Mouse (Mus musculus) CH12.LX (cell line): ENCODE measurements around the gene Gm10719. TPM values are rescaled to one million over a fixed set of nuclear protein-coding genes. Genes with fewer than 3 reads are reported as not detected.
"Not testable (repeated sequence)": the region's sequence is repeated elsewhere in the genome, so short reads cannot be mapped to it uniquely, and the experiment has no call there.

ENCODE experiments used
- DNase-seq: peaks from one replicate; pipeline ENCODE4 v3.0.0-alpha.2; 2013; ENCODE audit errors: extremely low read depth
- H3K27ac ChIP-seq: 2 replicates; pipeline ENCODE4 v1.5.1; 2012; ENCODE audit warnings: low read depth, mild to moderate bottlenecking, control low read depth, moderate library complexity; ENCODE audit not compliant: insufficient read depth
- H3K27me3 ChIP-seq: replicated peaks from 2 replicates; pipeline ENCODE3; 2012; ENCODE audit warnings: inconsistent platforms
- H3K36me3 ChIP-seq, 2 experiments: replicated peaks in 1 of 2; 2 replicates each; pipeline versions ENCODE3 to v1.6.1; 2012; ENCODE audit warnings: inconsistent platforms in 1 of 2, low read length in 1 of 2, mild to moderate bottlenecking in 1 of 2, mixed read lengths in 1 of 2, moderate library complexity in 1 of 2; ENCODE audit not compliant: control insufficient read depth in 1 of 2, insufficient read depth in 1 of 2
- H3K4me1 ChIP-seq, 2 experiments: 2 replicates each; pipeline ENCODE4 v1.6.1; 2012; ENCODE audit warnings: inconsistent platforms in 1 of 2, moderate library complexity in 1 of 2; ENCODE audit not compliant: insufficient read depth in 2 of 2, control insufficient read depth in 1 of 2
- H3K4me2 ChIP-seq: 2 replicates; pipeline ENCODE4 v1.6.1; 2012; ENCODE audit warnings: low read depth, mild to moderate bottlenecking, control low read depth; ENCODE audit not compliant: poor library complexity, insufficient read depth, severe bottlenecking
- H3K4me3 ChIP-seq, 3 experiments: fragments of 150-350 bp in 1 of 3; sonication (generic) in 1 of 3; replicated peaks in 1 of 3; 2 replicates each; pipeline versions ENCODE3 to v1.5.1; 2011 to 2012; ENCODE audit warnings: low read depth in 2 of 3, low read length in 2 of 3, mild to moderate bottlenecking in 2 of 3, moderate library complexity in 2 of 3, control low read depth in 1 of 3, improper control_type of control experiment in 1 of 3, inconsistent platforms in 1 of 3, mixed read lengths in 1 of 3; ENCODE audit not compliant: poor library complexity in 1 of 3
- H3K79me2 ChIP-seq: replicated peaks from 2 replicates; pipeline ENCODE4 v1.6.1; 2012; ENCODE audit warnings: mild to moderate bottlenecking, moderate library complexity; ENCODE audit not compliant: control insufficient read depth, poor library complexity, insufficient read depth, severe bottlenecking; ENCODE audit errors: extremely low read depth
- H3K9ac ChIP-seq: 2 replicates; pipeline ENCODE4 v1.6.1; 2012; ENCODE audit warnings: low read depth, mild to moderate bottlenecking, control low read depth, moderate library complexity; ENCODE audit not compliant: insufficient read depth
- H3K9me3 ChIP-seq: replicated peaks from 2 replicates; pipeline ENCODE3; 2012; ENCODE audit warnings: low read length, inconsistent platforms, mixed read lengths
- dilution Hi-C: fragments of 300-500 bp; cut with MboI; formaldehyde crosslinking; loops from 2 replicates; pipeline ENCODE4 v1.14.3; 2020; ENCODE audit warnings: low sequenced_read_pairs; ENCODE audit not compliant: extremely low pct_unique_long_range_greater_than_20kb, extremely low pct_ligation_motif_present
- in situ Hi-C: fragments of 300-500 bp; cut with MboI; formaldehyde crosslinking; loops from 3 replicates; pipeline ENCODE4 v1.14.3; 2019; ENCODE audit warnings: low sequenced_read_pairs, low pct_ligation_motif_present, low pct_unique_long_range_greater_than_20kb, mixed read lengths
- polyA plus RNA-seq: library from polyadenylated mRNA; unstranded; fragments of >175 nt; gene quantifications from 2 replicates; pipeline ENCODE4 v1.2.1, GENCODE M21; 2012; ENCODE audit warnings: low read depth; ENCODE audit not compliant: insufficient read length
- total RNA-seq, 2 experiments: library from RNA; depleted of rRNA; stranded (reverse); fragments of 300-350 nt in 1 of 2; fragments of >200 nt in 1 of 2; gene quantifications; 2 replicates each; pipeline ENCODE4 v1.2.3; 2012 to 2014

The Gm10719 gene
- total and polyA plus RNA-seq, 3 experiments: 1.1 to 1.8 TPM; not detected in 1

- in situ Hi-C loops, dilution Hi-C loops: not testable (repeated sequence)
Observed at GRCm38 (mm10) chr9:3023985-3024648, 6.9 kb downstream of the Gm10719 start.

GRCm38 (mm10) chr9:3024912-3025467 is 7.8 kb downstream of the Gm10719 start, which contains the start of gene Gm10717:
Gm10717 (plus strand) TSS chr9:3025417.
- dilution Hi-C loops, H3K4me2 ChIP-seq, H3K27ac ChIP-seq, H3K9me3 ChIP-seq, in situ Hi-C loops, H3K79me2 ChIP-seq, H3K9ac ChIP-seq, H3K27me3 ChIP-seq, DNase-seq, H3K4me3 ChIP-seq, H3K36me3 ChIP-seq, H3K4me1 ChIP-seq: not testable (repeated sequence)

More at GRCm38 (mm10) chr9:3023985-3024648, 6.9 kb downstream of the Gm10719 start:
- H3K36me3 ChIP-seq, H3K9ac ChIP-seq, DNase-seq, H3K4me3 ChIP-seq, H3K9me3 ChIP-seq, H3K27me3 ChIP-seq, H3K79me2 ChIP-seq, H3K27ac ChIP-seq, H3K4me2 ChIP-seq, H3K4me1 ChIP-seq: not testable (repeated sequence)

GRCm38 (mm10) chr9:3025653-3026052 is 8.4 kb downstream of the Gm10719 start:
- in situ Hi-C loops, H3K4me2 ChIP-seq, H3K79me2 ChIP-seq, H3K9ac ChIP-seq, H3K27me3 ChIP-seq, dilution Hi-C loops, H3K4me3 ChIP-seq, DNase-seq, H3K36me3 ChIP-seq, H3K9me3 ChIP-seq, H3K27ac ChIP-seq, H3K4me1 ChIP-seq: not testable (repeated sequence)

GRCm38 (mm10) chr9:3026136-3026535 is 8.9 kb downstream of the Gm10719 start:
- H3K9ac ChIP-seq, H3K4me3 ChIP-seq, H3K79me2 ChIP-seq, dilution Hi-C loops, H3K27ac ChIP-seq, H3K36me3 ChIP-seq, H3K27me3 ChIP-seq, DNase-seq, H3K4me1 ChIP-seq, H3K4me2 ChIP-seq, in situ Hi-C loops, H3K9me3 ChIP-seq: not testable (repeated sequence)

GRCm38 (mm10) chr9:3026741-3027140 is 9.5 kb downstream of the Gm10719 start:
- H3K36me3 ChIP-seq, H3K4me3 ChIP-seq, dilution Hi-C loops, DNase-seq, in situ Hi-C loops, H3K27me3 ChIP-seq, H3K4me2 ChIP-seq, H3K4me1 ChIP-seq, H3K9ac ChIP-seq, H3K27ac ChIP-seq, H3K9me3 ChIP-seq, H3K79me2 ChIP-seq: not testable (repeated sequence)
